Mouse (Mus musculus) left cerebral cortex, adult 2 months (tissue): Measurements from ENCODE around the gene Nkx2-9. TPM values are rescaled to one million over a fixed set of nuclear protein-coding genes. Genes with fewer than 3 reads are reported as not detected.

Source experiments
- DNase-seq, 2 experiments: peaks; one replicate each; pipeline ENCODE4 v3.0.0; 2021 to 2022; ENCODE audit warnings: low spot score in 2 of 2, mixed read lengths in 1 of 2; ENCODE audit errors: extremely low spot score in 1 of 2
- H3K27ac ChIP-seq: fragments of 200-600 bp; 2 replicates; pipeline ENCODE4 v1.8.1; 2022
- H3K4me3 ChIP-seq: fragments of 200-600 bp; 2 replicates; pipeline ENCODE4 v1.8.1; 2022
- CTCF ChIP-seq: fragments of 200-600 bp; IDR thresholded peaks from 2 replicates; pipeline ENCODE4 v1.8.1; 2022; ENCODE audit warnings: antibody characterized with exemption, mild to moderate bottlenecking, moderate library complexity
- intact Hi-C: fragments of 180-260 bp; cut with DNase I; formaldehyde crosslinking; loops from one replicate; pipeline ENCODE4 v1.15.1; 2025
- total RNA-seq, 2 experiments: library from RNA; stranded (reverse); gene quantifications; 2 replicates each; pipeline ENCODE4 v1.2.3; 2021

Gene Nkx2-9
- total RNA-seq, 2 experiments from 2014 or later = not detected

DNA sequence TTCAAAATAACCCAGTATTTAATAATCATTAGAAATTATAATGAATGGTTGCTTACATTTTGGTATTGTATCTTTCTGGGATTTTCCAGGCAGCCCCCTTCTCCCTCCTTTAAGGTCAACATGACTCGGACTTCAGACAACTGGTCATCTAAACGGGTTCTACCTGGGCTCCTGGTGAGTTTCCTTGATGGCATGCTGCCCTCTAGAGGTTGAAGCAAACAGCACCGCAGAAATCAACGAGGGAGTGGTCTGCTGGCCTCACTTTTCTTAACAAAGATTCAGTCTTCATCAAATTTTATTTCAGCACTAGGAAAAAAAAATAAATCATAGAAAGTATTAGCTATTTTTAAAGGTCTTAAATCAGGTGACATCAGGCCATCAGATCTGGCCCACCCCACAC is 21.4 kb downstream of the Nkx2-9 start:
- DNase-seq = peak in 1 of 2 experiments; percentile 29
- intact Hi-C loops = loop anchor here (5.0 kb wide), 2 partner anchors 534 to 704 kb away; no protein-coding TSS in a partner anchor

DNA sequence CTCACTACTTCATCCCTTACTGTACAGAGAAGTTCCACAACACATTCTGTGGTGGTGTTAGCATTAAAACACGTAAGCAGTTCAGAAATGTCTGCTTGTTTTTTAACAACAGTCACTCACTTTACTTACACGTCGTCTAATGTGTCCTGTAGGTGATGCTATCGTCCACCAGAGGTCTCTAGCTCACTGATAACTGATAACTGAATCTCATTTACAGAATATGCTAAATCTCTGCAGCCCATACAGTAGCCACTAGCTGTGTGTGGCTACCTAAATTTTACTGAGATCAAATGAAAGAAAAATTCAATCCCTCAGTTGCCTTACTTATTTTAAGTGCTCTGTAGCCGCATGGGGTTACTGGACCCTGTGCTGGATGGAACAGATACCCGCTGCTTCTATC is 25.3 kb downstream of the Nkx2-9 start:
- Histone ChIP-seq H3K27ac (no peak overlapping the region), H3K4me3 (no peak overlapping the region)
- peak; percentile 70 for TF ChIP-seq CTCF
- no peak for DNase-seq
- intact Hi-C loops = loop anchor here (2.0 to 5.0 kb wide), 3 partner anchors 49 to 594 kb away; no protein-coding TSS in a partner anchor

More for the DNA sequence above, 21.4 kb downstream of the Nkx2-9 start:
- Histone ChIP-seq H3K4me3 (no peak overlapping the region), H3K27ac (no peak overlapping the region)
- peak; percentile 80 for TF ChIP-seq CTCF

Other genes starting within 250 kb of the Nkx2-9 start
- under 1 TPM; 0.29 to 0.79 TPM for gene Nkx2-1, start 76.4 kb downstream of the Nkx2-9 start, total RNA-seq
- not detected for gene Pax9, start 78.5 kb upstream of the Nkx2-9 start, total RNA-seq